Mouse (Mus musculus): ENCODE results near the gene Bckdha.

- TF ChIP-seq CHD2 (IDR thresholded peaks at IDR 0.05; ENCODE audit: low read length) (no peak), POLR2A (IDR thresholded peaks at IDR 0.05; ENCODE audit: control insufficient read depth in 1 of 2, insufficient read depth in 1 of 2, low read depth in 1 of 2, low read length in 2 of 2, poor library complexity in 1 of 2) (no peak), USF2 (IDR thresholded peaks at IDR 0.05; ENCODE audit: borderline replicate concordance in 1 of 2, insufficient read depth in 1 of 2, low read depth in 1 of 2, low read length in 2 of 2) (no peak), ZKSCAN1 (IDR thresholded peaks at IDR 0.05; ENCODE audit: low read depth, low read length) (no peak), HCFC1 (IDR thresholded peaks at IDR 0.05; ENCODE audit: low read depth, low read length) (no peak), MYC (IDR thresholded peaks at IDR 0.05; ENCODE audit: low read depth, low read length) (no peak), ELF1 (IDR thresholded peaks at IDR 0.05; ENCODE audit: low read depth, low read length) (no peak), RAD21 (IDR thresholded peaks at IDR 0.05; ENCODE audit: low read depth, low read length) (no peak), CTCF (IDR thresholded peaks at IDR 0.05 in 2 of 3, conservative IDR thresholded peaks at IDR 0.05 in 1 of 3; ENCODE audit: control insufficient read depth in 1 of 3, insufficient read depth in 1 of 3, low read depth in 2 of 3, low read length in 3 of 3, poor library complexity in 1 of 3, severe bottlenecking in 1 of 3) (no peak), EP300 (IDR thresholded peaks at IDR 0.05; ENCODE audit: low read depth in 1 of 2, low read length in 2 of 2) (no peak), ZC3H11A (IDR thresholded peaks at IDR 0.05; ENCODE audit: low read depth, low read length) (no peak), MAZ (IDR thresholded peaks at IDR 0.05; ENCODE audit: low read depth, low read length) (no peak)
Observed at GRCm38 (mm10) chr7:25670096-25670495, 11.3 kb upstream of the Bckdha start.

All from MEL (cell line).